ENCODE assay signal across 8 mouse cellular contexts in genomic region chr6:117430876-117431781, GRCm38 (mm10).
A peak's percentile ranks its signal among the peaks of the same experiment; 100 is the strongest.
DNase-seq lines count a peak whose midpoint lies in the region; ATAC-seq and TF ChIP-seq lines count a peak whose summit lies in the region.

No protein-coding gene starts in this region.

- 72% methylated on average over 15 of the region's 15 CpGs for WGBS in intestine, embryonic 16.5 days
- 51% methylated on average over 15 of the region's 15 CpGs for WGBS in liver, embryonic 14.5 days (ENCODE audit: insufficient replicate concordance)

- TF ChIP-seq CTCF in liver, embryonic 14.5 days (IDR thresholded peaks at IDR 0.05; ENCODE audit: low read depth) = peak; percentile 23; the same call in 1 of the 2 replicates

- H3K27ac ChIP-seq in intestine, embryonic 16.5 days (ENCODE audit: low read length) = no peak overlapping the region
- no peak overlapping the region for H3K27ac ChIP-seq in liver, embryonic 14.5 days

- peak; percentile 59 for DNase-seq in embryo, embryonic 10 days (ENCODE audit: low spot score)
- no peak for DNase-seq in embryo, embryonic 9.5 days (ENCODE audit: extremely low spot score)
- peak; percentile 80 for DNase-seq in 3134 (ENCODE audit: extremely low read depth, insufficient read length, low spot score)
- DNase-seq in liver, embryonic 14.5 days (ENCODE audit: low read depth in 3 of 3, low spot score in 3 of 3) = peak in 1 of 3 experiments; percentile 22
- peak; percentile 55 to 72 for DNase-seq in right cerebral cortex, adult 2 months (ENCODE audit: low spot score in 2 of 2)
- DNase-seq in cerebellum, postnatal 36 days = no peak

- no peak overlapping the region for H3K4me3 ChIP-seq in intestine, embryonic 16.5 days (ENCODE audit: low read length)
- no peak overlapping the region for H3K4me3 ChIP-seq in liver, embryonic 14.5 days (ENCODE audit: insufficient read depth in 1 of 2, low read depth in 2 of 2, low read length in 2 of 2)

- no peaks in the 10 kb centered on the region for H3K27me3 ChIP-seq in intestine, embryonic 16.5 days (replicated peaks; ENCODE audit: control insufficient read depth, insufficient read depth, low read length)
- H3K27me3 ChIP-seq in liver, embryonic 14.5 days (ENCODE audit: control insufficient read depth, insufficient read depth, low read length) = no peaks in the 10 kb centered on the region

- no peaks in the 10 kb centered on the region for H3K9me3 ChIP-seq in intestine, embryonic 16.5 days (ENCODE audit: control insufficient read depth, low read length)
- no peaks in the 10 kb centered on the region for H3K9me3 ChIP-seq in liver, embryonic 14.5 days (ENCODE audit: control insufficient read depth, low read length)

- ATAC-seq in common myeloid progenitor, adult 5-6 weeks (replicated peaks; ENCODE audit: low read depth, poor library complexity, severe bottlenecking) = peak; percentile 93
- ATAC-seq in intestine, embryonic 16.5 days = peak; percentile 23; the same call in 1 of the 2 replicates
- ATAC-seq in liver, embryonic 14.5 days (ENCODE audit: insufficient read depth) = peak; percentile 61; the same call in 1 of the 2 replicates

- TF ChIP-seq EP300 in liver, embryonic 14.5 days (IDR thresholded peaks at IDR 0.05; ENCODE audit: low read depth) = no peak

- H3K36me3 ChIP-seq in intestine, embryonic 16.5 days (ENCODE audit: control insufficient read depth, insufficient read depth, low read length) = no peaks in the 10 kb centered on the region
- H3K36me3 ChIP-seq in liver, embryonic 14.5 days (replicated peaks; ENCODE audit: control insufficient read depth, insufficient read depth, low read depth) = no peaks in the 10 kb centered on the region

- H3K4me2 ChIP-seq in intestine, embryonic 16.5 days (ENCODE audit: low read depth, low read length) = no peak overlapping the region
- H3K4me2 ChIP-seq in liver, embryonic 14.5 days (ENCODE audit: low read depth) = no peak overlapping the region

- no peak overlapping the region for H3K9ac ChIP-seq in intestine, embryonic 16.5 days (ENCODE audit: low read depth, low read length)
- H3K9ac ChIP-seq in liver, embryonic 14.5 days (replicated peaks) = no peak overlapping the region

- peaks cover 17% of the 10 kb centered on the region for H3K4me1 ChIP-seq in intestine, embryonic 16.5 days (ENCODE audit: control insufficient read depth, insufficient read depth, low read length)
- no peaks in the 10 kb centered on the region for H3K4me1 ChIP-seq in liver, embryonic 14.5 days (replicated peaks; ENCODE audit: control insufficient read depth in 2 of 2, insufficient read depth in 2 of 2, low read length in 1 of 2)

Comparison
In these comparisons a context has a peak if more than half of its experiments do, and no peak if none do; other contexts are left out.
1. DNase-seq: peak in embryo, embryonic 10 days (single experiment), 3134 (single experiment) and right cerebral cortex, adult 2 months (2 of 2); none in embryo, embryonic 9.5 days (single experiment) and cerebellum, postnatal 36 days (0 of 2).
2. ATAC-seq: peak in every context shown above with its lines; median percentile 93 in common myeloid progenitor, adult 5-6 weeks; 61 in liver, embryonic 14.5 days; 23 in intestine, embryonic 16.5 days.